Comparison of ENCODE assay signal across 7 mouse cellular contexts in genomic region chr13:62558189-62559110, GRCm38 (mm10). TPM values are rescaled to one million over a fixed set of nuclear protein-coding genes. Genes with fewer than 3 reads are reported as not detected.
A peak's percentile ranks its signal among the peaks of the same experiment; 100 is the strongest.
DNase-seq lines count a peak whose midpoint lies in the region; ATAC-seq lines count a peak whose summit lies in the region.
"Not testable (repeated sequence)": the region's sequence is repeated elsewhere in the genome, so short reads cannot be mapped to it uniquely, and the experiment has no call there.

Gene Zfp935 (minus strand): TSS chr13:62558511.

- peak within 1 kb of the TSS; percentile 37 for H3K4me3 ChIP-seq in embryonic facial prominence, embryonic 11.5 days (ENCODE audit: low read depth, low read length)
- H3K4me3 ChIP-seq in midbrain, embryonic 11.5 days (ENCODE audit: low read depth, low read length) = peak within 1 kb of the TSS; percentile 38

- not testable (repeated sequence) for H3K9me3 ChIP-seq in embryonic facial prominence, embryonic 11.5 days (replicated peaks; ENCODE audit: control insufficient read depth, low read length); midbrain, embryonic 11.5 days (ENCODE audit: control insufficient read depth, low read length)

- H3K9ac ChIP-seq in embryonic facial prominence, embryonic 11.5 days (replicated peaks; ENCODE audit: low read length) = peak within 1 kb of the TSS; percentile 56
- H3K9ac ChIP-seq in midbrain, embryonic 11.5 days (ENCODE audit: low read length) = peak within 1 kb of the TSS; percentile 45; the same call in 1 of the 2 replicates

- WGBS in embryonic facial prominence, embryonic 11.5 days = 2% methylated on average over 25 of the region's 27 CpGs
- WGBS in midbrain, embryonic 11.5 days = 3% methylated on average over 23 of the region's 27 CpGs

- peak; percentile 79 for DNase-seq in adrenal gland, postnatal 10 days
- DNase-seq in embryonic facial prominence, embryonic 11.5 days (ENCODE audit: low spot score) = peak; percentile 30
- DNase-seq in heart, adult 11 months = peak; percentile 99
- peak; percentile 84 for DNase-seq in kidney, adult 11 months
- DNase-seq in left cerebral cortex, postnatal 4 days = peak; percentile 47
- DNase-seq in midbrain, embryonic 11.5 days (ENCODE audit: low spot score, missing footprints) = peak; percentile 87
- DNase-seq in spleen, adult 12 weeks (ENCODE audit: low spot score) = peak; percentile 47

- not testable (repeated sequence) for H3K36me3 ChIP-seq in embryonic facial prominence, embryonic 11.5 days (replicated peaks; ENCODE audit: control insufficient read depth, insufficient read depth, low read depth, low read length); midbrain, embryonic 11.5 days (ENCODE audit: control insufficient read depth, insufficient read depth, low read length)

- H3K27ac ChIP-seq in embryonic facial prominence, embryonic 11.5 days (replicated peaks; ENCODE audit: low read depth, low read length); midbrain, embryonic 11.5 days (ENCODE audit: low read depth, low read length): not testable (repeated sequence)

- intact Hi-C loops in left cerebral cortex, postnatal 4 days (cut with DNase I) = not testable (repeated sequence)

- ATAC-seq in embryonic facial prominence, embryonic 11.5 days (replicated peaks; ENCODE audit: insufficient number of reproducible peaks, low FRiP score, low TSS enrichment, low read depth) = not testable (repeated sequence)
- 0 out of 2 replicates have a peak, but pooled peaks have one; percentile 52 for ATAC-seq in midbrain, embryonic 11.5 days (ENCODE audit: low FRiP score)

- not testable (repeated sequence) for H3K4me2 ChIP-seq in embryonic facial prominence, embryonic 11.5 days (ENCODE audit: low read depth, low read length)
- peak within 1 kb of the TSS; percentile 29; the same call in 1 of the 2 replicates for H3K4me2 ChIP-seq in midbrain, embryonic 11.5 days

- not testable (repeated sequence) for H3K27me3 ChIP-seq in embryonic facial prominence, embryonic 11.5 days (ENCODE audit: control insufficient read depth, insufficient read depth, low read length); midbrain, embryonic 11.5 days (ENCODE audit: control insufficient read depth, insufficient read depth, low read length)

- not testable (repeated sequence) for H3K4me1 ChIP-seq in embryonic facial prominence, embryonic 11.5 days (ENCODE audit: control insufficient read depth, insufficient read depth, low read length); midbrain, embryonic 11.5 days (ENCODE audit: control insufficient read depth, insufficient read depth, low read length)

RNA-seq across cellular contexts. Expression of gene Zfp935, which starts in this region (rescaled TPM):
- under 1 TPM in 1 of 2 experiments, not detected in 1; 0.93 TPM for total RNA-seq in adrenal gland, postnatal 10 days (2021)
- 1.5 TPM in 1 of 2 replicates, not detected in the other for polyA plus RNA-seq in embryonic facial prominence, embryonic 11.5 days (2014; fragmentation: Nextera tagmentation; extraction: Ambion mirVana)
- 1 to 10 TPM in 1 of 2 experiments, under 1 TPM in 1; 0.74 to 2.3 TPM for total RNA-seq in left cerebral cortex, postnatal 4 days (2021)
- polyA plus RNA-seq in midbrain, embryonic 11.5 days (2014; fragmentation: Nextera tagmentation; extraction: Ambion mirVana) = not detected in 2 replicates

Comparison
In these comparisons a context has a peak if more than half of its experiments do, and no peak if none do; other contexts are left out.
1. Peak in DNase-seq in adrenal gland, postnatal 10 days; RNA of the gene not detected or under 1 TPM.
2. Peak in DNase-seq, ATAC-seq, H3K4me3 ChIP-seq, H3K9ac ChIP-seq and H3K4me2 ChIP-seq in midbrain, embryonic 11.5 days; RNA of the gene not detected or under 1 TPM.
3. DNase-seq: peak in every context shown above with its lines; median percentile 99 in heart, adult 11 months; 87 in midbrain, embryonic 11.5 days; 84 in kidney, adult 11 months; 79 in adrenal gland, postnatal 10 days; 47 in left cerebral cortex, postnatal 4 days; 47 in spleen, adult 12 weeks; 30 in embryonic facial prominence, embryonic 11.5 days.